Mouse (Mus musculus): ENCODE results near the gene Wnt5a. TPM values are rescaled to one million over a fixed set of nuclear protein-coding genes. Genes with fewer than 3 reads are reported as not detected.

Wnt5a gene
- polyA plus RNA-seq, 1 experiment from 2014 or later = 23.2 TPM

- Histone ChIP-seq H3K4me3 (ENCODE audit: low read depth, low read length) (no peak overlapping the region), H3K9me3 (ENCODE audit: low read length) (no peaks in the 10 kb centered on the region), H3K4me1 (ENCODE audit: insufficient read depth, low read depth, low read length) (peaks cover 3% of the 10 kb centered on the region; the same call in 1 of the 2 replicates), H3K36me3 (ENCODE audit: insufficient read depth, low read length) (no peaks in the 10 kb centered on the region), H3K9ac (replicated peaks; ENCODE audit: low read depth) (no peak overlapping the region), H3K27me3 (replicated peaks; ENCODE audit: insufficient read depth, low read length) (peaks cover 29% of the 10 kb centered on the region; the same call in 1 of the 2 replicates), H3K27ac (ENCODE audit: low read length) (no peak overlapping the region), H3K4me2 (replicated peaks; ENCODE audit: low read depth, low read length) (no peak overlapping the region)
- no peak for DNase-seq (ENCODE audit: low spot score)
- WGBS = 55% methylated on average over 2 of the region's 2 CpGs
- TF ChIP-seq CTCF (IDR thresholded peaks at IDR 0.05) (no peak), EP300 (IDR thresholded peaks at IDR 0.05) (no peak)
- no peak for ATAC-seq
Measured at GRCm38 (mm10) chr14:28514171-28514570, 9.6 kb downstream of the Wnt5a start.

- Histone ChIP-seq H3K27me3 (replicated peaks; ENCODE audit: insufficient read depth, low read length) (0 out of 2 replicates have a peak, but pooled peaks cover 18% of the 10 kb centered on the region), H3K27ac (ENCODE audit: low read length) (no peak overlapping the region), H3K4me1 (ENCODE audit: insufficient read depth, low read depth, low read length) (peaks cover 3% of the 10 kb centered on the region; the same call in 1 of the 2 replicates), H3K9ac (replicated peaks; ENCODE audit: low read depth) (no peak overlapping the region), H3K4me3 (ENCODE audit: low read depth, low read length) (no peak overlapping the region), H3K9me3 (ENCODE audit: low read length) (no peaks in the 10 kb centered on the region), H3K4me2 (replicated peaks; ENCODE audit: low read depth, low read length) (no peak overlapping the region), H3K36me3 (ENCODE audit: insufficient read depth, low read length) (no peaks in the 10 kb centered on the region)
- 59% methylated on average over 6 of the region's 6 CpGs for WGBS
- TF ChIP-seq EP300 (IDR thresholded peaks at IDR 0.05) (no peak), CTCF (IDR thresholded peaks at IDR 0.05) (no peak)
- DNase-seq (ENCODE audit: low spot score) (no peak), ATAC-seq (no peak)
Measured at GRCm38 (mm10) chr14:28515331-28515730, 10.8 kb downstream of the Wnt5a start.

- Histone ChIP-seq H3K4me1 (ENCODE audit: insufficient read depth, low read depth, low read length) (no peaks in the 10 kb centered on the region), H3K9me3 (ENCODE audit: low read length) (no peaks in the 10 kb centered on the region), H3K27ac (ENCODE audit: low read length) (no peak overlapping the region), H3K9ac (replicated peaks; ENCODE audit: low read depth) (no peak overlapping the region), H3K4me3 (ENCODE audit: low read depth, low read length) (no peak overlapping the region), H3K4me2 (replicated peaks; ENCODE audit: low read depth, low read length) (no peak overlapping the region), H3K36me3 (ENCODE audit: insufficient read depth, low read length) (no peaks in the 10 kb centered on the region), H3K27me3 (replicated peaks; ENCODE audit: insufficient read depth, low read length) (0 out of 2 replicates have a peak, but pooled peaks cover 8% of the 10 kb centered on the region)
- ATAC-seq (no peak), DNase-seq (ENCODE audit: low spot score) (no peak)
- WGBS = 70% methylated on average over 36 of the region's 39 CpGs
- TF ChIP-seq CTCF (IDR thresholded peaks at IDR 0.05) = no peak
- TF ChIP-seq EP300 (IDR thresholded peaks at IDR 0.05) = no peak
Measured at GRCm38 (mm10) chr14:28517631-28518560, 13.3 kb downstream of the Wnt5a start.

DNA sequence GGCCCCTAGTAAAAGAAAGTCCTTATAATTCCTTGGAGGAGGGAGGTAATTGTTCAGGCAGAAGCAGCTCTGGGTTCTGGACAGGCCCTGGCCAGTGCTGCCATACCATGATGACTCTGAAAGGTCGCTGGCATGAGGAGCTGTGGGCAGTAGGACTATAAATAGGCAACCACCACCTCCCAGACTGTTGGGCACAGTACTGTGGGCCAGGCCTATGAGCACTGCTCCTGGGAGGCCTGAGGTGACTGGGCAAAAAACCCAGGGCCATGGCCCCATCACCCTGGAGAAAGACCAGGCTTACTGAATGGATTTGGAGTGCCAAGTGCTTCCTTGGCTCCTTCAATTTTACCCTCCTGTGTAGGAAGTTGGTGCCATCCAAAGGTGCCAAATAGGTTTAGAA is 16.6 kb downstream of the Wnt5a start:
- Histone ChIP-seq H3K27ac (ENCODE audit: low read length) (no peak overlapping the region), H3K9me3 (ENCODE audit: low read length) (no peaks in the 10 kb centered on the region), H3K36me3 (ENCODE audit: insufficient read depth, low read length) (no peaks in the 10 kb centered on the region), H3K4me2 (replicated peaks; ENCODE audit: low read depth, low read length) (no peak overlapping the region), H3K9ac (replicated peaks; ENCODE audit: low read depth) (no peak overlapping the region), H3K4me3 (ENCODE audit: low read depth, low read length) (no peak overlapping the region), H3K27me3 (replicated peaks; ENCODE audit: insufficient read depth, low read length) (no peaks in the 10 kb centered on the region), H3K4me1 (ENCODE audit: insufficient read depth, low read depth, low read length) (no peaks in the 10 kb centered on the region)
- WGBS = 70% methylated on average over 1 of the region's 1 CpGs
- no peak for ATAC-seq
- DNase-seq (ENCODE audit: low spot score) = no peak
- no peak for TF ChIP-seq EP300 (IDR thresholded peaks at IDR 0.05)
- TF ChIP-seq CTCF (IDR thresholded peaks at IDR 0.05) = no peak

- H3K27me3 ChIP-seq (replicated peaks; ENCODE audit: insufficient read depth, low read length) = no peaks in the 10 kb centered on the region
- H3K36me3 ChIP-seq (ENCODE audit: insufficient read depth, low read length) = no peaks in the 10 kb centered on the region
- no peak overlapping the region for H3K4me2 ChIP-seq (replicated peaks; ENCODE audit: low read depth, low read length)
- H3K4me1 ChIP-seq (ENCODE audit: insufficient read depth, low read depth, low read length) = no peaks in the 10 kb centered on the region
- H3K27ac ChIP-seq (ENCODE audit: low read length) = no peak overlapping the region
- DNase-seq (ENCODE audit: low spot score) (no peak), ATAC-seq (no peak)
- no peak overlapping the region for H3K4me3 ChIP-seq (ENCODE audit: low read depth, low read length)
- WGBS = 79% methylated on average over 21 of the region's 21 CpGs
- H3K9ac ChIP-seq (replicated peaks; ENCODE audit: low read depth) = no peak overlapping the region
- TF ChIP-seq CTCF (IDR thresholded peaks at IDR 0.05) = no peak
- TF ChIP-seq EP300 (IDR thresholded peaks at IDR 0.05) = no peak
- no peaks in the 10 kb centered on the region for H3K9me3 ChIP-seq (ENCODE audit: low read length)
Measured at GRCm38 (mm10) chr14:28522611-28523010, 18.1 kb downstream of the Wnt5a start.

- WGBS = 54% methylated on average over 1 of the region's 1 CpGs
- Histone ChIP-seq H3K4me3 (ENCODE audit: low read depth, low read length) (no peak overlapping the region), H3K4me1 (ENCODE audit: insufficient read depth, low read depth, low read length) (no peaks in the 10 kb centered on the region), H3K9me3 (ENCODE audit: low read length) (no peaks in the 10 kb centered on the region), H3K36me3 (ENCODE audit: insufficient read depth, low read length) (no peaks in the 10 kb centered on the region), H3K27me3 (replicated peaks; ENCODE audit: insufficient read depth, low read length) (no peaks in the 10 kb centered on the region), H3K27ac (ENCODE audit: low read length) (no peak overlapping the region), H3K4me2 (replicated peaks; ENCODE audit: low read depth, low read length) (no peak overlapping the region), H3K9ac (replicated peaks; ENCODE audit: low read depth) (no peak overlapping the region)
- DNase-seq (ENCODE audit: low spot score) (peak; percentile 28), ATAC-seq (no peak)
- no peak for TF ChIP-seq CTCF (IDR thresholded peaks at IDR 0.05)
- no peak for TF ChIP-seq EP300 (IDR thresholded peaks at IDR 0.05)
Measured at GRCm38 (mm10) chr14:28525566-28525965, 21.0 kb downstream of the Wnt5a start.
